Mouse (Mus musculus) heart, postnatal 0 days (tissue): ENCODE data around the gene Smok3a. TPM values are rescaled to one million over a fixed set of nuclear protein-coding genes. Genes with fewer than 3 reads are reported as not detected.

ENCODE experiments used
- ATAC-seq: fragments of 200-750 bp; cut with Nextera tagmentation; 2 replicates; pipeline ENCODE4 v1.8.0; 2017; ENCODE audit warnings: low read depth, moderate number of reproducible peaks, moderate library complexity; ENCODE audit not compliant: insufficient read depth
- DNase-seq: peaks from one replicate; pipeline ENCODE4 v3.0.0-alpha.2; 2016; ENCODE audit warnings: low spot score
- H3K27ac ChIP-seq: fragments of 300-500 bp; sonication (generic); 2 replicates; pipeline ENCODE4 v1.5.1; 2014; ENCODE audit warnings: low read depth, mild to moderate bottlenecking
- H3K27me3 ChIP-seq: fragments of 300-500 bp; sonication (generic); 2 replicates; pipeline ENCODE4 v1.6.1; 2014; ENCODE audit warnings: low read length, mixed read lengths; ENCODE audit not compliant: control insufficient read depth, insufficient read depth
- H3K36me3 ChIP-seq: fragments of 300-500 bp; sonication (generic); replicated peaks from 2 replicates; pipeline ENCODE4 v1.6.1; 2014; ENCODE audit warnings: low read length, mixed read lengths; ENCODE audit not compliant: control insufficient read depth, insufficient read depth
- H3K4me1 ChIP-seq: fragments of 300-500 bp; sonication (generic); 2 replicates; pipeline ENCODE4 v1.6.1; 2014; ENCODE audit warnings: antibody characterized with exemption; ENCODE audit not compliant: control insufficient read depth, insufficient read depth
- H3K4me2 ChIP-seq: fragments of 300-500 bp; sonication (generic); 2 replicates; pipeline ENCODE4 v1.6.1; 2014; ENCODE audit warnings: low read depth, mild to moderate bottlenecking, low read length, moderate library complexity
- H3K4me3 ChIP-seq: fragments of 300-500 bp; sonication (generic); 2 replicates; pipeline ENCODE4 v1.5.1; 2014; ENCODE audit warnings: low read depth, low read length
- H3K9ac ChIP-seq: fragments of 300-500 bp; sonication (generic); replicated peaks from 2 replicates; pipeline ENCODE4 v1.6.1; 2014; ENCODE audit warnings: low read depth, low read length, mixed read lengths
- H3K9me3 ChIP-seq: fragments of 300-500 bp; sonication (generic); replicated peaks from 2 replicates; pipeline ENCODE4 v1.6.1; 2016; ENCODE audit warnings: low read length; ENCODE audit not compliant: control insufficient read depth
- CTCF ChIP-seq: IDR thresholded peaks from 2 replicates; pipeline ENCODE4 v1.5.1; 2016; ENCODE audit warnings: antibody characterized with exemption, control low read depth, low read depth
- EP300 ChIP-seq: IDR thresholded peaks from 2 replicates; pipeline ENCODE4 v1.6.1; 2016; ENCODE audit warnings: antibody characterized with exemption, low read depth
- WGBS: fragments of 180-500 bp; shearing (Covaris S2); extraction: QIAGEN DNeasy Blood & Tissue Kit; methylation state at CpG from one replicate; pipeline ENCODE4 v1.1.7; 2014; 5-methylcytosine and 5-hydroxymethylcytosine counted together
- polyA plus RNA-seq: library from polyadenylated mRNA; unstranded; fragments of >200 nt; fragmentation: Nextera tagmentation; extraction: Ambion mirVana; gene quantifications from 2 replicates; pipeline ENCODE4 v1.2.1, GENCODE M21; 2015
- total RNA-seq: library from RNA; depleted of rRNA; stranded (reverse); fragments of >200 nt; gene quantifications from 2 replicates; pipeline ENCODE4 v1.2.3, GENCODE M21; 2014; ENCODE audit warnings: low replicate concordance

The Smok3a gene
- total and polyA plus RNA-seq, 2 experiments from 2014 or later, result not detected

DNA sequence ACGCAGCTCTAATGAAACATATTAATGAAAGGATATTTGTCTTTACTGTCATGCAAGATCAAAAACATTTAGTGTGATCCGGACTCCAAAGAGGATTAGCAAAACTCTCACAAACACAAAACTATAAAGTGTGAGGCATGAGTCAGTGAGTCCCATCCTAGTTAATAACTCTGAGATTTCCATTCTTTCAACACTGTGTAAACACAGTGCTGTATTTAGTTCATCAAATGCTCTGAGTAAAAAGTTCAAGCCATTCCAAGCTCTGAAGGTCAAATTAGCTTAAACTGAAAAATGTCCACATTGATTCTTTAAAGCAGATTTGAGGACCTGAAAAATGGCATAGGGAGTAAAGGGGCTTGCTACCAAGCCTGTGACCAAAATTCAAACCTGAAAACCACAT is 42.0 kb upstream of the Smok3a start:
- Histone ChIP-seq H3K4me2 (no peak overlapping the region), H3K27ac (no peak overlapping the region), H3K4me3 (no peak overlapping the region), H3K27me3 (no peaks in the 10 kb centered on the region), H3K9ac (no peak overlapping the region), H3K9me3 (no peaks in the 10 kb centered on the region), H3K36me3 (no peaks in the 10 kb centered on the region), H3K4me1 (no peaks in the 10 kb centered on the region)
- TF ChIP-seq CTCF, result no peak
- TF ChIP-seq EP300, result no peak
- 70% methylated on average over 2 of the region's 2 CpGs for WGBS
- DNase-seq, result no peak
- no peak for ATAC-seq

DNA sequence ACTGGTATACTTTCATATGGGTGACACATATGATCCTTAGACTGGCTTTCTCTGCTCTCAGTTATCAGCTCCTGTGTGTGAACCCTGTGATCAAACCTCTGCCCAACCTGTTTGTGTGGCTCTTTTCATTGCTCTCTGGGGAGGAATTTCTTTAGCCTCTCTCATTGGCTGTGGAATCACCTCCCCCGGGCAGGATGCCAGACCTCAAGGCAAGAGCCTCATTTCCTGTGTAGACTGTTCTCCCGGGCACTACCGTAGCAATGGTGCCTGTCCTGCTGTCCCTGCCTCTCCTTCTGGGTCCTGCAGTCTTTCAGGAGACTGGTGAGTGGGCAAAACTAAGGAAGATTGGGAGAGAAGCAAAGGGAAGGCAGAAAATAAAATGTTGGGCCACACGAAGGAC is 39.8 kb upstream of the Smok3a start, which contains the start of gene Azgp1:
Azgp1 (plus strand) TSS at position 221 of the 400 bp plus-strand sequence.
- no peaks in the 10 kb centered on the region for H3K36me3 ChIP-seq
- H3K4me3 ChIP-seq, result no peak within 1 kb of the TSS
- no peak within 1 kb of the TSS for H3K27ac ChIP-seq
- DNase-seq, result no peak
- no peaks in the 10 kb centered on the region for H3K9me3 ChIP-seq
- WGBS, result 50% methylated on average over 4 of the region's 4 CpGs
- ATAC-seq, result no peak
- H3K4me2 ChIP-seq, result no peak within 1 kb of the TSS
- TF ChIP-seq CTCF, result no peak
- H3K4me1 ChIP-seq, result no peaks in the 10 kb centered on the region
- no peak within 1 kb of the TSS for H3K9ac ChIP-seq
- no peaks in the 10 kb centered on the region for H3K27me3 ChIP-seq

DNA sequence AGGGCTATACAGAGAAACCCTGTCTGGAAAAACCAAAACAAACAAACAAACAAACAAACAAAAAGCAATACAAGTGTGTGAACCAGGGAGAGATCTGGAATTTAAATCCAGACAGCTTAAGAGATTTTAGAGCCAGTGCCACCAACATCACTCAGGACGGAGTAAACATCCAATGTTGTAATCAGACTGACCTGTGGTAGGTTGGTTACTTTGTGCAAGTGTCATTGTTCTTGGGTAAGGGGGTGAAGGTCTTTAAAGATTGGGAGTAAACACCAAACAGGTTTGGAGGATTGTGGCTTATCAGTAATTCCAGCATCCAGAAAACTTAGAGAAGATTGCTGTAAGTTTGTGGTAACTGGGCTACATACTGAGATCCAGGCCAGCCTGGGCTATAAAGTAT is 34.7 kb upstream of the Smok3a start:
- no peak overlapping the region for H3K9ac ChIP-seq
- H3K4me3 ChIP-seq, result no peak overlapping the region
- H3K4me1 ChIP-seq, result no peaks in the 10 kb centered on the region
- H3K36me3 ChIP-seq, result no peaks in the 10 kb centered on the region
- no peaks in the 10 kb centered on the region for H3K27me3 ChIP-seq
- DNase-seq (no peak), ATAC-seq (no peak)
- H3K27ac ChIP-seq, result no peak overlapping the region
- no peak overlapping the region for H3K4me2 ChIP-seq
- H3K9me3 ChIP-seq, result no peaks in the 10 kb centered on the region
- 71% methylated on average over 1 of the region's 1 CpGs for WGBS
- TF ChIP-seq CTCF (no peak), EP300 (no peak)

- ATAC-seq, result no peak
- H3K4me2 ChIP-seq, result no peak overlapping the region
- H3K27ac ChIP-seq, result no peak overlapping the region
- H3K9ac ChIP-seq, result no peak overlapping the region
- no peaks in the 10 kb centered on the region for H3K9me3 ChIP-seq
- H3K36me3 ChIP-seq, result no peaks in the 10 kb centered on the region
- no peaks in the 10 kb centered on the region for H3K4me1 ChIP-seq
- H3K27me3 ChIP-seq, result no peaks in the 10 kb centered on the region
- WGBS, result 87% methylated on average over 5 of the region's 5 CpGs
- H3K4me3 ChIP-seq, result no peak overlapping the region
- TF ChIP-seq EP300 (no peak), CTCF (no peak)
- DNase-seq, result no peak
These were observed 11.6 kb upstream of the Smok3a start for GRCm38 (mm10) chr5:138009437-138009836.

DNA sequence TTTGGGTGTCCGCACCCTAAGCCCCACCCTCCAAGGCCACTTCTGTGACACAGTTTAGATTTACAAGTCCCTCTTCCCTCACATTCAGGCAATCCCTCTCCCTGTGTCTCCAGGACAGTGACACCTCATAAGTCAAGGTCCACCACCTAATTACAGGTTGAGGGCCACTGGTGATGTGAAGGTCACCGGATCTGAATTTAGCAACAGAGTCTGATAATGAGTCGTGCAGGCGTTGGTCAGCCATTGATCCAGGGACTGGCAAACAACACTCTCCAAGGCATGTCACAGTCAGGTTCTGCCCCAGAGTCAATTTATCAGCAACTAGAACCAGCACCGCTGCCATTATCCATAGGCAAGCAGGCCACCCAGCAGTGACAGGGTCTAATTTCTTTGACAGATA is 8.7 kb upstream of the Smok3a start:
- no peak overlapping the region for H3K4me3 ChIP-seq
- no peak overlapping the region for H3K9ac ChIP-seq
- ATAC-seq, result no peak
- H3K36me3 ChIP-seq, result no peaks in the 10 kb centered on the region
- TF ChIP-seq EP300 (no peak), CTCF (no peak)
- no peak overlapping the region for H3K27ac ChIP-seq
- no peaks in the 10 kb centered on the region for H3K4me1 ChIP-seq
- H3K9me3 ChIP-seq, result no peaks in the 10 kb centered on the region
- no peak overlapping the region for H3K4me2 ChIP-seq
- no peaks in the 10 kb centered on the region for H3K27me3 ChIP-seq
- DNase-seq, result no peak
- WGBS, result 74% methylated on average over 5 of the region's 5 CpGs

GRCm38 (mm10) chr5:138016530-138016929 is 4.5 kb upstream of the Smok3a start:
- ATAC-seq, result no peak
- DNase-seq, result no peak
- WGBS, result 91% methylated on average over 2 of the region's 2 CpGs
- Histone ChIP-seq H3K36me3 (no peaks in the 10 kb centered on the region), H3K9ac (no peak overlapping the region), H3K9me3 (no peaks in the 10 kb centered on the region), H3K27ac (no peak overlapping the region), H3K4me3 (no peak overlapping the region), H3K27me3 (no peaks in the 10 kb centered on the region), H3K4me1 (no peaks in the 10 kb centered on the region), H3K4me2 (no peak overlapping the region)
- TF ChIP-seq EP300, result no peak
- TF ChIP-seq CTCF, result no peak
